ENCODE assay signal across 7 mouse cellular contexts in genomic region chr13:112752309-112752975, GRCm38 (mm10). TPM values are rescaled to one million over a fixed set of nuclear protein-coding genes. Genes with fewer than 3 reads are reported as not detected.
DNase-seq lines count a peak whose midpoint lies in the region; ATAC-seq and TF ChIP-seq lines count a peak whose summit lies in the region.

No protein-coding gene starts in this region.

- TF ChIP-seq POLR2A in kidney, adult 2 months (IDR thresholded peaks at IDR 0.05; ENCODE audit: low read depth, low read length): no peak

- peak; percentile 27 for DNase-seq in kidney, adult 2 months
- DNase-seq in kidney, postnatal 10 days: no peak
- peak; percentile 60 for DNase-seq in ES-CJ7 (ENCODE audit: low read depth, low spot score)
- no peak for DNase-seq in embryonic facial prominence, embryonic 14.5 days (ENCODE audit: low spot score)
- DNase-seq in ovary, postnatal 14 days (ENCODE audit: low spot score): no peak
- no peak for DNase-seq in layer of hippocampus, postnatal 36 days

- ATAC-seq in embryonic facial prominence, embryonic 14.5 days (ENCODE audit: low read depth): no peak
- no peak for ATAC-seq in liver, embryonic 16.5 days (ENCODE audit: low read depth)

- H3K27me3 ChIP-seq in kidney, adult 2 months (replicated peaks; ENCODE audit: control insufficient read depth, insufficient read depth, low read length): no peaks in the 10 kb centered on the region
- no peaks in the 10 kb centered on the region for H3K27me3 ChIP-seq in embryonic facial prominence, embryonic 14.5 days (replicated peaks; ENCODE audit: control insufficient read depth, insufficient read depth, low read length)
- H3K27me3 ChIP-seq in liver, embryonic 16.5 days (ENCODE audit: control insufficient read depth, insufficient read depth, low read depth, low read length): no peaks in the 10 kb centered on the region

- H3K4me3 ChIP-seq in kidney, adult 2 months (ENCODE audit: insufficient read depth, low read depth, low read length): no peak overlapping the region
- no peak overlapping the region for H3K4me3 ChIP-seq in embryonic facial prominence, embryonic 14.5 days (ENCODE audit: low read depth, low read length)
- H3K4me3 ChIP-seq in liver, embryonic 16.5 days (ENCODE audit: low read depth, low read length): peak overlapping the region; percentile 0; the same call in 1 of the 2 replicates

- H3K9me3 ChIP-seq in embryonic facial prominence, embryonic 14.5 days (ENCODE audit: control insufficient read depth, low read length): no peaks in the 10 kb centered on the region
- no peaks in the 10 kb centered on the region for H3K9me3 ChIP-seq in liver, embryonic 16.5 days (replicated peaks; ENCODE audit: control insufficient read depth, low read length)

- H3K9ac ChIP-seq in embryonic facial prominence, embryonic 14.5 days (ENCODE audit: low read depth, low read length): no peak overlapping the region
- H3K9ac ChIP-seq in liver, embryonic 16.5 days (ENCODE audit: low read depth, low read length): peak overlapping the region; percentile 33; the same call in 1 of the 2 replicates

- no peaks in the 10 kb centered on the region for H3K36me3 ChIP-seq in kidney, adult 2 months (ENCODE audit: control insufficient read depth, insufficient read depth, low read length)
- H3K36me3 ChIP-seq in embryonic facial prominence, embryonic 14.5 days (ENCODE audit: control insufficient read depth, insufficient read depth, low read length): no peaks in the 10 kb centered on the region
- no peaks in the 10 kb centered on the region for H3K36me3 ChIP-seq in liver, embryonic 16.5 days (ENCODE audit: control insufficient read depth, insufficient read depth)

- H3K27ac ChIP-seq in kidney, adult 2 months (ENCODE audit: insufficient read depth, low read depth, low read length): peak overlapping the region; percentile 96
- peak overlapping the region; percentile 63 for H3K27ac ChIP-seq in embryonic facial prominence, embryonic 14.5 days (replicated peaks; ENCODE audit: low read depth, low read length)
- peak overlapping the region; percentile 70 for H3K27ac ChIP-seq in liver, embryonic 16.5 days (ENCODE audit: low read length)

- H3K4me1 ChIP-seq in kidney, adult 2 months (ENCODE audit: control insufficient read depth, insufficient read depth, low read length): peaks cover 3% of the 10 kb centered on the region; the same call in 1 of the 2 replicates
- H3K4me1 ChIP-seq in embryonic facial prominence, embryonic 14.5 days (ENCODE audit: control insufficient read depth, insufficient read depth, low read length): peaks cover 18% of the 10 kb centered on the region; the same call in 1 of the 2 replicates
- peaks cover 47% of the 10 kb centered on the region for H3K4me1 ChIP-seq in liver, embryonic 16.5 days (ENCODE audit: control insufficient read depth, low read depth, low read length)

- no peak overlapping the region for H3K4me2 ChIP-seq in embryonic facial prominence, embryonic 14.5 days (ENCODE audit: low read depth, low read length)
- peak overlapping the region; percentile 44 for H3K4me2 ChIP-seq in liver, embryonic 16.5 days (ENCODE audit: low read depth, low read length)

- WGBS in kidney, adult 2 months: 51% methylated on average over 11 of the region's 11 CpGs
- WGBS in embryonic facial prominence, embryonic 14.5 days: 65% methylated on average over 11 of the region's 11 CpGs
- 49% methylated on average over 11 of the region's 11 CpGs for WGBS in liver, embryonic 16.5 days (ENCODE audit: insufficient replicate concordance)

- no peak for TF ChIP-seq CTCF in kidney, adult 2 months (conservative IDR thresholded peaks at IDR 0.05; ENCODE audit: insufficient read depth, insufficient read length, low read depth, low read length)

RNA-seq across cellular contexts. Expression of gene Plpp1, which starts 48.1 kb away (rescaled TPM):
- 98.1 and 123 TPM in 2 replicates for polyA plus RNA-seq in kidney, adult 2 months (2012; rRNA removed)
- 60.5 and 64.6 TPM in 2 replicates for polyA plus RNA-seq in embryonic facial prominence, embryonic 14.5 days (2014; fragmentation: Nextera tagmentation; extraction: Ambion mirVana)
- 42.6 and 44.4 TPM in 2 replicates for polyA plus RNA-seq in liver, embryonic 16.5 days (2015; fragmentation: Nextera tagmentation; extraction: Ambion mirVana)
- total RNA-seq in layer of hippocampus, postnatal 36 days (2021): 10 to 100 TPM; 28.5 to 30.7 TPM

Comparison
In these comparisons a context has a peak if more than half of its experiments do, and no peak if none do; other contexts are left out.
1. DNase-seq: peak in kidney, adult 2 months (single experiment) and ES-CJ7 (single experiment); none in kidney, postnatal 10 days (single experiment), embryonic facial prominence, embryonic 14.5 days (single experiment), ovary, postnatal 14 days (single experiment) and layer of hippocampus, postnatal 36 days (0 of 2).
2. Peak in every context shown above with its lines, with median percentiles within 50 percentile points of each other: H3K27ac ChIP-seq.